Mouse (Mus musculus): ENCODE data around the gene Tmem151a. TPM values are rescaled to one million over a fixed set of nuclear protein-coding genes. Genes with fewer than 3 reads are reported as not detected.

Gene Tmem151a
- total and polyA plus RNA-seq, 3 experiments = 2.6 to 3.3 (median 2.8) TPM

- no peak for TF ChIP-seq CTCF (IDR thresholded peaks at IDR 0.05)
- TF ChIP-seq POLR2A (IDR thresholded peaks at IDR 0.05; ENCODE audit: insufficient read depth, low read depth, low read length) = no peak
- no peak for TF ChIP-seq EP300 (IDR thresholded peaks at IDR 0.05; ENCODE audit: insufficient read depth, low read depth, low read length)
- no peaks in the 10 kb centered on the region for H3K36me3 ChIP-seq (ENCODE audit: control insufficient read depth, insufficient read depth, low read length)
- intact Hi-C loops (cut with DNase I) = loop anchor here (2.0 kb wide), 1 partner anchor 20 kb away; no protein-coding TSS in a partner anchor
- peak within 1 kb of the TSS; percentile 88 for H3K4me3 ChIP-seq
- H3K4me1 ChIP-seq (ENCODE audit: control insufficient read depth, insufficient read depth, low read length) = no peaks in the 10 kb centered on the region
- no peaks in the 10 kb centered on the region for H3K79me2 ChIP-seq (replicated peaks; ENCODE audit: control insufficient read depth, insufficient read depth, low read length)
- peak within 1 kb of the TSS; percentile 72 for H3K9ac ChIP-seq (ENCODE audit: low read depth, low read length)
- no peak for DNase-seq
- H3K27me3 ChIP-seq (ENCODE audit: control insufficient read depth, insufficient read depth, low read length) = no peaks in the 10 kb centered on the region
- H3K27ac ChIP-seq = peak within 1 kb of the TSS; percentile 77
- 2% methylated on average over 18 of the region's 18 CpGs for WGBS
Measured at GRCm38 (mm10) chr19:5118384-5118698, 33.0 kb upstream of the Tmem151a start, which contains the start of gene Klc2. Gene Klc2 (minus strand): TSS chr19:5118560.

GRCm38 (mm10) chr19:5117494-5118383 is 32.4 kb upstream of the Tmem151a start:
- intact Hi-C loops (cut with DNase I) = loop anchor here (2.0 kb wide), 1 partner anchor 21 kb away; no protein-coding TSS in a partner anchor
- peak; percentile 91 to 92 for DNase-seq
- no peaks in the 10 kb centered on the region for H3K27me3 ChIP-seq (ENCODE audit: control insufficient read depth, insufficient read depth, low read length)
- peak overlapping the region; percentile 88 for H3K4me3 ChIP-seq
- no peaks in the 10 kb centered on the region for H3K79me2 ChIP-seq (replicated peaks; ENCODE audit: control insufficient read depth, insufficient read depth, low read length)
- H3K9ac ChIP-seq (ENCODE audit: low read depth, low read length) = peak overlapping the region; percentile 72
- peak overlapping the region; percentile 77 for H3K27ac ChIP-seq
- under 1% methylated on average over 75 of the region's 83 CpGs for WGBS
- no peaks in the 10 kb centered on the region for H3K36me3 ChIP-seq (ENCODE audit: control insufficient read depth, insufficient read depth, low read length)
- TF ChIP-seq EP300 (IDR thresholded peaks at IDR 0.05; ENCODE audit: insufficient read depth, low read depth, low read length) = 0 out of 2 replicates have a peak, but pooled peaks have one; percentile 20
- no peak for TF ChIP-seq POLR2A (IDR thresholded peaks at IDR 0.05; ENCODE audit: insufficient read depth, low read depth, low read length)
- TF ChIP-seq CTCF (IDR thresholded peaks at IDR 0.05) = peak; percentile 97; the same call in 1 of the 2 replicates
- no peaks in the 10 kb centered on the region for H3K4me1 ChIP-seq (ENCODE audit: control insufficient read depth, insufficient read depth, low read length)

GRCm38 (mm10) chr19:5113783-5114182 is 28.5 kb upstream of the Tmem151a start:
- DNase-seq = no peak
- Histone ChIP-seq H3K27me3 (ENCODE audit: control insufficient read depth, insufficient read depth, low read length) (no peaks in the 10 kb centered on the region), H3K9ac (ENCODE audit: low read depth, low read length) (no peak overlapping the region), H3K27ac (no peak overlapping the region), H3K79me2 (replicated peaks; ENCODE audit: control insufficient read depth, insufficient read depth, low read length) (no peaks in the 10 kb centered on the region), H3K4me1 (ENCODE audit: control insufficient read depth, insufficient read depth, low read length) (no peaks in the 10 kb centered on the region), H3K36me3 (ENCODE audit: control insufficient read depth, insufficient read depth, low read length) (no peaks in the 10 kb centered on the region), H3K4me3 (no peak overlapping the region)
- intact Hi-C loops (cut with DNase I) = no loop called here
- TF ChIP-seq CTCF (IDR thresholded peaks at IDR 0.05) (no peak), EP300 (IDR thresholded peaks at IDR 0.05; ENCODE audit: insufficient read depth, low read depth, low read length) (no peak), POLR2A (IDR thresholded peaks at IDR 0.05; ENCODE audit: insufficient read depth, low read depth, low read length) (no peak)
- WGBS = 93% methylated on average over 7 of the region's 7 CpGs

- Histone ChIP-seq H3K27me3 (ENCODE audit: control insufficient read depth, insufficient read depth, low read length) (no peaks in the 10 kb centered on the region), H3K36me3 (ENCODE audit: control insufficient read depth, insufficient read depth, low read length) (no peaks in the 10 kb centered on the region), H3K4me3 (no peak overlapping the region), H3K27ac (no peak overlapping the region), H3K9ac (ENCODE audit: low read depth, low read length) (no peak overlapping the region), H3K79me2 (replicated peaks; ENCODE audit: control insufficient read depth, insufficient read depth, low read length) (no peaks in the 10 kb centered on the region), H3K4me1 (ENCODE audit: control insufficient read depth, insufficient read depth, low read length) (peaks cover 6% of the 10 kb centered on the region)
- WGBS = 81% methylated on average over 19 of the region's 19 CpGs
- TF ChIP-seq CTCF (IDR thresholded peaks at IDR 0.05) (peak; percentile 52), POLR2A (IDR thresholded peaks at IDR 0.05; ENCODE audit: insufficient read depth, low read depth, low read length) (no peak)
- intact Hi-C loops (cut with DNase I) = no loop called here
- no peak for DNase-seq
Measured at GRCm38 (mm10) chr19:5109659-5110453, 24.5 kb upstream of the Tmem151a start.

GRCm38 (mm10) chr19:5108702-5109101 is 23.4 kb upstream of the Tmem151a start:
- no peaks in the 10 kb centered on the region for H3K27me3 ChIP-seq (ENCODE audit: control insufficient read depth, insufficient read depth, low read length)
- no peak overlapping the region for H3K9ac ChIP-seq (ENCODE audit: low read depth, low read length)
- no peak overlapping the region for H3K27ac ChIP-seq
- WGBS = 51% methylated on average over 4 of the region's 4 CpGs
- peaks cover 6% of the 10 kb centered on the region for H3K4me1 ChIP-seq (ENCODE audit: control insufficient read depth, insufficient read depth, low read length)
- no peaks in the 10 kb centered on the region for H3K36me3 ChIP-seq (ENCODE audit: control insufficient read depth, insufficient read depth, low read length)
- no peak for TF ChIP-seq EP300 (IDR thresholded peaks at IDR 0.05; ENCODE audit: insufficient read depth, low read depth, low read length)
- TF ChIP-seq CTCF (IDR thresholded peaks at IDR 0.05) = no peak
- TF ChIP-seq POLR2A (IDR thresholded peaks at IDR 0.05; ENCODE audit: insufficient read depth, low read depth, low read length) = no peak
- DNase-seq = no peak
- no peaks in the 10 kb centered on the region for H3K79me2 ChIP-seq (replicated peaks; ENCODE audit: control insufficient read depth, insufficient read depth, low read length)
- no peak overlapping the region for H3K4me3 ChIP-seq
- intact Hi-C loops (cut with DNase I) = no loop called here
